Mouse (Mus musculus) liver, embryonic 15.5 days (tissue): ENCODE results near the gene Gm20696. TPM values are rescaled to one million over a fixed set of nuclear protein-coding genes. Genes with fewer than 3 reads are reported as not detected.

Experiments used
- ATAC-seq: fragments of 200-750 bp; cut with Nextera tagmentation; 2 replicates; pipeline ENCODE4 v1.8.0; 2017; ENCODE audit warnings: moderate number of reproducible peaks, mild to moderate bottlenecking, moderate library complexity; ENCODE audit not compliant: insufficient read depth
- H3K27ac ChIP-seq: fragments of 300-500 bp; sonication (generic); replicated peaks from 2 replicates; pipeline ENCODE4 v1.5.1; 2015; ENCODE audit warnings: mild to moderate bottlenecking, inconsistent platforms
- H3K27me3 ChIP-seq: fragments of 300-500 bp; sonication (generic); 2 replicates; pipeline ENCODE4 v1.6.1; 2015; ENCODE audit warnings: mild to moderate bottlenecking, inconsistent platforms
- H3K36me3 ChIP-seq: fragments of 300-500 bp; sonication (generic); replicated peaks from 2 replicates; pipeline ENCODE4 v1.6.1; 2015; ENCODE audit warnings: moderate library complexity, mild to moderate bottlenecking, inconsistent platforms
- H3K4me1 ChIP-seq: fragments of 300-500 bp; sonication (generic); replicated peaks from 2 replicates; pipeline ENCODE4 v1.6.1; 2015; ENCODE audit warnings: inconsistent platforms
- H3K4me2 ChIP-seq: fragments of 300-500 bp; sonication (generic); 2 replicates; pipeline ENCODE4 v1.6.1; 2015; ENCODE audit warnings: moderate library complexity, mild to moderate bottlenecking, inconsistent platforms
- H3K4me3 ChIP-seq: fragments of 300-500 bp; sonication (generic); replicated peaks from 2 replicates; pipeline ENCODE4 v1.5.1; 2015; ENCODE audit warnings: mild to moderate bottlenecking, inconsistent platforms
- H3K9ac ChIP-seq: fragments of 300-500 bp; sonication (generic); 2 replicates; pipeline ENCODE4 v1.6.1; 2015; ENCODE audit warnings: moderate library complexity, mild to moderate bottlenecking, inconsistent platforms
- H3K9me3 ChIP-seq: fragments of 300-500 bp; sonication (generic); replicated peaks from 2 replicates; pipeline ENCODE4 v1.6.1; 2016; ENCODE audit warnings: inconsistent platforms
- WGBS: fragments of 180-500 bp; shearing (Covaris S2); methylation state at CpG from one replicate; pipeline ENCODE4 v1.1.7; 2015; ENCODE audit warnings: mixed read lengths; ENCODE audit not compliant: insufficient replicate concordance; 5-methylcytosine and 5-hydroxymethylcytosine counted together
- polyA plus RNA-seq: library from polyadenylated mRNA; unstranded; fragments of >200 nt; fragmentation: Nextera tagmentation; extraction: Ambion mirVana; gene quantifications from 2 replicates; pipeline ENCODE4 v1.2.1, GENCODE M21; 2015

Gene Gm20696
- polyA plus RNA-seq, 1 experiment from 2014 or later, result 0.75 TPM

- Histone ChIP-seq H3K4me2 (no peak overlapping the region), H3K9ac (no peak overlapping the region), H3K27ac (no peak overlapping the region), H3K36me3 (no peaks in the 10 kb centered on the region; the same call in 1 of the 2 replicates), H3K4me3 (no peak overlapping the region), H3K4me1 (peaks cover 15% of the 10 kb centered on the region), H3K9me3 (no peaks in the 10 kb centered on the region), H3K27me3 (no peaks in the 10 kb centered on the region)
- WGBS, result 75% methylated on average over 7 of the region's 7 CpGs
- ATAC-seq, result no peak
Measured at GRCm38 (mm10) chr6:99453763-99454520, 212.7 kb downstream of the Gm20696 start.

GRCm38 (mm10) chr6:99452638-99453185, 213.9 kb downstream of the Gm20696 start:
- no peak overlapping the region for H3K4me3 ChIP-seq
- WGBS, result 52% methylated on average over 2 of the region's 2 CpGs
- ATAC-seq, result no peak
- peaks cover 15% of the 10 kb centered on the region for H3K4me1 ChIP-seq
- H3K9me3 ChIP-seq, result no peaks in the 10 kb centered on the region
- no peak overlapping the region for H3K4me2 ChIP-seq
- H3K9ac ChIP-seq, result no peak overlapping the region
- H3K27ac ChIP-seq, result no peak overlapping the region
- no peaks in the 10 kb centered on the region; the same call in 1 of the 2 replicates for H3K36me3 ChIP-seq
- H3K27me3 ChIP-seq, result no peaks in the 10 kb centered on the region

GRCm38 (mm10) chr6:99451479-99451878, 215.1 kb downstream of the Gm20696 start:
- 43% methylated on average over 11 of the region's 11 CpGs for WGBS
- no peak overlapping the region for H3K9ac ChIP-seq
- H3K27me3 ChIP-seq, result no peaks in the 10 kb centered on the region
- ATAC-seq, result no peak
- no peaks in the 10 kb centered on the region; the same call in 1 of the 2 replicates for H3K36me3 ChIP-seq
- H3K4me2 ChIP-seq, result no peak overlapping the region
- peaks cover 15% of the 10 kb centered on the region for H3K4me1 ChIP-seq
- H3K27ac ChIP-seq, result no peak overlapping the region
- no peaks in the 10 kb centered on the region for H3K9me3 ChIP-seq
- H3K4me3 ChIP-seq, result no peak overlapping the region

- no peak for ATAC-seq
- H3K4me1 ChIP-seq, result peaks cover 9% of the 10 kb centered on the region; the same call in 1 of the 2 replicates
- no peak overlapping the region for H3K9ac ChIP-seq
- no peaks in the 10 kb centered on the region for H3K9me3 ChIP-seq
- 64% methylated on average over 4 of the region's 4 CpGs for WGBS
- H3K36me3 ChIP-seq, result no peaks in the 10 kb centered on the region
- no peak overlapping the region for H3K27ac ChIP-seq
- no peaks in the 10 kb centered on the region for H3K27me3 ChIP-seq
- H3K4me2 ChIP-seq, result no peak overlapping the region
- no peak overlapping the region for H3K4me3 ChIP-seq
Measured at GRCm38 (mm10) chr6:99447447-99447846, 219.2 kb downstream of the Gm20696 start.

- no peak overlapping the region for H3K4me3 ChIP-seq
- H3K27ac ChIP-seq, result no peak overlapping the region
- ATAC-seq, result no peak
- no peak overlapping the region for H3K4me2 ChIP-seq
- WGBS, result 82% methylated on average over 12 of the region's 12 CpGs
- no peaks in the 10 kb centered on the region for H3K9me3 ChIP-seq
- H3K4me1 ChIP-seq, result peaks cover 7% of the 10 kb centered on the region; the same call in 1 of the 2 replicates
- H3K36me3 ChIP-seq, result no peaks in the 10 kb centered on the region
- H3K27me3 ChIP-seq, result no peaks in the 10 kb centered on the region
- H3K9ac ChIP-seq, result no peak overlapping the region
Measured at GRCm38 (mm10) chr6:99446801-99447415, 219.7 kb downstream of the Gm20696 start.

GRCm38 (mm10) chr6:99443460-99443859, 223.1 kb downstream of the Gm20696 start:
- no peak for ATAC-seq
- Histone ChIP-seq H3K4me3 (no peak overlapping the region), H3K27me3 (no peaks in the 10 kb centered on the region), H3K27ac (no peak overlapping the region), H3K4me1 (peaks cover 9% of the 10 kb centered on the region), H3K4me2 (no peak overlapping the region), H3K9ac (no peak overlapping the region), H3K9me3 (no peaks in the 10 kb centered on the region), H3K36me3 (no peaks in the 10 kb centered on the region)
- 56% methylated on average over 5 of the region's 5 CpGs for WGBS

- ATAC-seq, result no peak
- H3K4me1 ChIP-seq, result peaks cover 14% of the 10 kb centered on the region
- no peaks in the 10 kb centered on the region for H3K9me3 ChIP-seq
- H3K27ac ChIP-seq, result no peak overlapping the region
- H3K4me2 ChIP-seq, result no peak overlapping the region
- H3K4me3 ChIP-seq, result no peak overlapping the region
- H3K9ac ChIP-seq, result no peak overlapping the region
- no peaks in the 10 kb centered on the region for H3K36me3 ChIP-seq
- H3K27me3 ChIP-seq, result no peaks in the 10 kb centered on the region
- 63% methylated on average over 7 of the region's 7 CpGs for WGBS
Measured at GRCm38 (mm10) chr6:99441100-99441499, 225.5 kb downstream of the Gm20696 start.

GRCm38 (mm10) chr6:99440606-99441005, 226.0 kb downstream of the Gm20696 start:
- H3K4me1 ChIP-seq, result peaks cover 14% of the 10 kb centered on the region
- no peak overlapping the region for H3K4me2 ChIP-seq
- no peak overlapping the region for H3K9ac ChIP-seq
- H3K9me3 ChIP-seq, result no peaks in the 10 kb centered on the region
- H3K27me3 ChIP-seq, result no peaks in the 10 kb centered on the region
- H3K36me3 ChIP-seq, result no peaks in the 10 kb centered on the region
- no peak overlapping the region for H3K27ac ChIP-seq
- H3K4me3 ChIP-seq, result no peak overlapping the region
- ATAC-seq, result no peak
- 64% methylated on average over 2 of the region's 2 CpGs for WGBS

GRCm38 (mm10) chr6:99439878-99440361, 226.7 kb downstream of the Gm20696 start:
- H3K27me3 ChIP-seq, result no peaks in the 10 kb centered on the region
- no peak overlapping the region for H3K27ac ChIP-seq
- ATAC-seq, result no peak
- no peak overlapping the region for H3K9ac ChIP-seq
- H3K4me3 ChIP-seq, result no peak overlapping the region
- H3K4me2 ChIP-seq, result no peak overlapping the region
- no peaks in the 10 kb centered on the region for H3K36me3 ChIP-seq
- peaks cover 14% of the 10 kb centered on the region for H3K4me1 ChIP-seq
- H3K9me3 ChIP-seq, result no peaks in the 10 kb centered on the region
- WGBS, result 38% methylated on average over 9 of the region's 9 CpGs

GRCm38 (mm10) chr6:99439214-99439877, 227.3 kb downstream of the Gm20696 start:
- Histone ChIP-seq H3K4me1 (peaks cover 14% of the 10 kb centered on the region), H3K9me3 (no peaks in the 10 kb centered on the region), H3K36me3 (no peaks in the 10 kb centered on the region), H3K27me3 (no peaks in the 10 kb centered on the region), H3K9ac (no peak overlapping the region), H3K4me2 (no peak overlapping the region), H3K4me3 (no peak overlapping the region), H3K27ac (no peak overlapping the region)
- 52% methylated on average over 9 of the region's 9 CpGs for WGBS
- ATAC-seq, result no peak

GRCm38 (mm10) chr6:99436371-99436770, 230.2 kb downstream of the Gm20696 start:
- Histone ChIP-seq H3K4me2 (no peak overlapping the region), H3K4me3 (no peak overlapping the region)
- no peak for ATAC-seq

More at GRCm38 (mm10) chr6:99436371-99436770, 230.2 kb downstream of the Gm20696 start:
- Histone ChIP-seq H3K27ac (0 out of 2 replicates have a peak overlapping the region, but pooled peaks have one; percentile 1), H3K9ac (no peak overlapping the region), H3K36me3 (0 out of 2 replicates have a peak, but pooled peaks cover 5% of the 10 kb centered on the region), H3K4me1 (peaks cover 14% of the 10 kb centered on the region), H3K27me3 (no peaks in the 10 kb centered on the region), H3K9me3 (no peaks in the 10 kb centered on the region)
- 71% methylated on average over 6 of the region's 6 CpGs for WGBS
